Mouse (Mus musculus) skeletal muscle tissue, adult 2 months (tissue): ENCODE data around the gene Sart3.
"Not testable (repeated sequence)": the region's sequence is repeated elsewhere in the genome, so short reads cannot be mapped to it uniquely, and the experiment has no call there.

ENCODE experiments used
- DNase-seq: peaks from one replicate; pipeline ENCODE4 v3.0.0-alpha.2; 2012; ENCODE audit warnings: low read depth, low spot score

The Sart3 gene

GRCm38 (mm10) chr5:113772450-113772895 lies at the start of gene Sart3, which contains the start of gene Iscu:
TSS of gene Sart3 (minus strand) at chr5:113772510.
TSS of gene Iscu (plus strand) at chr5:113772748.
- DNase-seq = peak; percentile 94

GRCm38 (mm10) chr5:113818572-113818971 lies 46.3 kb upstream of the Sart3 start:
- no peak for DNase-seq

- peak; percentile 59 for DNase-seq
Observed at GRCm38 (mm10) chr5:113815638-113816152, 43.4 kb upstream of the Sart3 start.

GRCm38 (mm10) chr5:113815041-113815389 lies 42.7 kb upstream of the Sart3 start:
- DNase-seq = no peak

- DNase-seq = no peak
Observed at GRCm38 (mm10) chr5:113814111-113815040, 42.1 kb upstream of the Sart3 start.

GRCm38 (mm10) chr5:113813608-113814007 lies 41.3 kb upstream of the Sart3 start:
- DNase-seq = no peak

- DNase-seq = no peak
Observed at GRCm38 (mm10) chr5:113812638-113813037, 40.3 kb upstream of the Sart3 start.

- DNase-seq = not testable (repeated sequence)
Observed at GRCm38 (mm10) chr5:113811824-113812420, 39.6 kb upstream of the Sart3 start.

- DNase-seq = no peak
Observed at GRCm38 (mm10) chr5:113810111-113810510, 37.8 kb upstream of the Sart3 start.

- DNase-seq = no peak
Observed at GRCm38 (mm10) chr5:113808177-113808576, 35.9 kb upstream of the Sart3 start.

- no peak for DNase-seq
Observed at GRCm38 (mm10) chr5:113807712-113808111, 35.4 kb upstream of the Sart3 start.

GRCm38 (mm10) chr5:113806414-113806813 lies 34.1 kb upstream of the Sart3 start:
- no peak for DNase-seq

GRCm38 (mm10) chr5:113805301-113805700 lies 33.0 kb upstream of the Sart3 start:
- no peak for DNase-seq

- no peak for DNase-seq
Observed at GRCm38 (mm10) chr5:113804395-113804966, 32.2 kb upstream of the Sart3 start.

GRCm38 (mm10) chr5:113800280-113800679 lies 28.0 kb upstream of the Sart3 start, which contains the start of gene Tmem119:
TSS of gene Tmem119 (minus strand) at chr5:113800516.
- DNase-seq = peak; percentile 61

GRCm38 (mm10) chr5:113799691-113800090 lies 27.4 kb upstream of the Sart3 start:
- DNase-seq = no peak

- no peak for DNase-seq
Observed at GRCm38 (mm10) chr5:113798525-113798924, 26.2 kb upstream of the Sart3 start.

GRCm38 (mm10) chr5:113797149-113797882 lies 25.0 kb upstream of the Sart3 start:
- no peak for DNase-seq

GRCm38 (mm10) chr5:113796401-113797148 lies 24.3 kb upstream of the Sart3 start:
- DNase-seq = no peak

- DNase-seq = no peak
Observed at GRCm38 (mm10) chr5:113791197-113792095, 19.1 kb upstream of the Sart3 start.
